Mouse (Mus musculus) liver, embryonic 13.5 days (tissue): ENCODE measurements around the gene Tor1b. TPM values are rescaled to one million over a fixed set of nuclear protein-coding genes. Genes with fewer than 3 reads are reported as not detected.

Source experiments
- ATAC-seq: fragments of 200-750 bp; cut with Nextera tagmentation; 2 replicates; pipeline ENCODE4 v1.8.0; 2017; ENCODE audit warnings: low read depth, mild to moderate bottlenecking, moderate number of reproducible peaks, moderate library complexity
- DNase-seq: peaks from one replicate; pipeline ENCODE4 v3.0.0; 2022
- H3K27ac ChIP-seq: fragments of 300-500 bp; sonication (generic); 2 replicates; pipeline ENCODE4 v1.5.1; 2015; ENCODE audit warnings: moderate library complexity, mild to moderate bottlenecking, inconsistent platforms
- H3K27me3 ChIP-seq: fragments of 300-500 bp; sonication (generic); 2 replicates; pipeline ENCODE4 v1.6.1; 2015; ENCODE audit warnings: mild to moderate bottlenecking, inconsistent platforms
- H3K36me3 ChIP-seq: fragments of 300-500 bp; sonication (generic); 2 replicates; pipeline ENCODE4 v1.6.1; 2015; ENCODE audit warnings: mild to moderate bottlenecking, inconsistent platforms
- H3K4me1 ChIP-seq: fragments of 300-500 bp; sonication (generic); replicated peaks from 2 replicates; pipeline ENCODE4 v1.6.1; 2015; ENCODE audit warnings: inconsistent platforms
- H3K4me2 ChIP-seq: fragments of 300-500 bp; sonication (generic); 2 replicates; pipeline ENCODE4 v1.6.1; 2015; ENCODE audit warnings: inconsistent platforms, mild to moderate bottlenecking, moderate library complexity
- H3K4me3 ChIP-seq: fragments of 300-500 bp; sonication (generic); replicated peaks from 2 replicates; pipeline ENCODE4 v1.5.1; 2015; ENCODE audit warnings: mild to moderate bottlenecking, inconsistent platforms
- H3K9ac ChIP-seq: fragments of 300-500 bp; sonication (generic); 2 replicates; pipeline ENCODE4 v1.6.1; 2015; ENCODE audit warnings: mild to moderate bottlenecking, inconsistent platforms
- H3K9me3 ChIP-seq: fragments of 300-500 bp; sonication (generic); replicated peaks from 2 replicates; pipeline ENCODE4 v1.6.1; 2016; ENCODE audit warnings: inconsistent platforms
- WGBS: fragments of 180-500 bp; shearing (Covaris S2); methylation state at CpG from one replicate; pipeline ENCODE4 v1.1.7; 2015; ENCODE audit not compliant: insufficient replicate concordance; 5-methylcytosine and 5-hydroxymethylcytosine counted together
- polyA plus RNA-seq: library from polyadenylated mRNA; unstranded; fragments of >200 nt; fragmentation: Nextera tagmentation; extraction: Ambion mirVana; gene quantifications from 2 replicates; pipeline ENCODE4 v1.2.1, GENCODE M21; 2015

Tor1b gene
- polyA plus RNA-seq, 1 experiment from 2014 or later = 17.1 TPM

GRCm38 (mm10) chr2:30959856-30960255 lies 7.1 kb downstream of the Tor1b start:
- H3K9ac ChIP-seq = peak overlapping the region; percentile 0; the same call in 1 of the 2 replicates
- H3K4me3 ChIP-seq = no peak overlapping the region
- no peaks in the 10 kb centered on the region for H3K27me3 ChIP-seq
- H3K36me3 ChIP-seq = peaks cover 100% of the 10 kb centered on the region
- H3K4me2 ChIP-seq = no peak overlapping the region
- DNase-seq (no peak), ATAC-seq (no peak)
- H3K9me3 ChIP-seq = no peaks in the 10 kb centered on the region
- H3K27ac ChIP-seq = peak overlapping the region; percentile 74
- 53% methylated on average over 5 of the region's 5 CpGs for WGBS
- peaks cover 60% of the 10 kb centered on the region for H3K4me1 ChIP-seq

- H3K9me3 ChIP-seq = no peaks in the 10 kb centered on the region
- ATAC-seq (no peak), DNase-seq (no peak)
- H3K4me1 ChIP-seq = peaks cover 64% of the 10 kb centered on the region
- WGBS = 76% methylated on average over 11 of the region's 11 CpGs
- no peak overlapping the region for H3K9ac ChIP-seq
- H3K27me3 ChIP-seq = no peaks in the 10 kb centered on the region
- H3K4me2 ChIP-seq = no peak overlapping the region
- no peak overlapping the region for H3K4me3 ChIP-seq
- H3K27ac ChIP-seq = peak overlapping the region; percentile 43; the same call in 1 of the 2 replicates
- H3K36me3 ChIP-seq = peaks cover 86% of the 10 kb centered on the region
Measured at GRCm38 (mm10) chr2:30962570-30963254, 10.0 kb downstream of the Tor1b start.

GRCm38 (mm10) chr2:30965627-30966026 lies 12.9 kb downstream of the Tor1b start:
- 83% methylated on average over 8 of the region's 8 CpGs for WGBS
- H3K36me3 ChIP-seq = peaks cover 57% of the 10 kb centered on the region

GRCm38 (mm10) chr2:30966826-30967225 lies 14.1 kb downstream of the Tor1b start:
- Histone ChIP-seq H3K4me2 (peak overlapping the region; percentile 77), H3K27ac (peak overlapping the region; percentile 85; the same call in 1 of the 2 replicates), H3K36me3 (peaks cover 48% of the 10 kb centered on the region), H3K9me3 (no peaks in the 10 kb centered on the region), H3K9ac (peak overlapping the region; percentile 96), H3K4me3 (peak overlapping the region; percentile 94), H3K4me1 (peaks cover 54% of the 10 kb centered on the region), H3K27me3 (no peaks in the 10 kb centered on the region)
- DNase-seq = no peak
- 8% methylated on average over 16 of the region's 16 CpGs for WGBS
- peak; percentile 38 for ATAC-seq

More at GRCm38 (mm10) chr2:30965627-30966026, 12.9 kb downstream of the Tor1b start:
- Histone ChIP-seq H3K27me3 (no peaks in the 10 kb centered on the region), H3K4me1 (peaks cover 57% of the 10 kb centered on the region), H3K4me2 (peak overlapping the region; percentile 77), H3K9ac (peak overlapping the region; percentile 96; the same call in 1 of the 2 replicates), H3K27ac (no peak overlapping the region), H3K4me3 (peak overlapping the region; percentile 94; the same call in 1 of the 2 replicates), H3K9me3 (no peaks in the 10 kb centered on the region)
- no peak for DNase-seq
- ATAC-seq = no peak

- 3% methylated on average over 59 of the region's 59 CpGs for WGBS
- H3K4me1 ChIP-seq = peaks cover 46% of the 10 kb centered on the region
- no peaks in the 10 kb centered on the region for H3K27me3 ChIP-seq
- H3K4me3 ChIP-seq = peak within 1 kb of the TSS; percentile 94
- DNase-seq (peak; percentile 83), ATAC-seq (peak; percentile 91)
- no peaks in the 10 kb centered on the region for H3K9me3 ChIP-seq
- peak within 1 kb of the TSS; percentile 85 for H3K27ac ChIP-seq
- peaks cover 44% of the 10 kb centered on the region for H3K36me3 ChIP-seq
- peak within 1 kb of the TSS; percentile 77 for H3K4me2 ChIP-seq
- peak within 1 kb of the TSS; percentile 96 for H3K9ac ChIP-seq
Measured at GRCm38 (mm10) chr2:30967352-30968327, 14.9 kb downstream of the Tor1b start, which contains the start of gene Tor1a. TSS of gene Tor1a (minus strand) at chr2:30967933.

- peak within 1 kb of the TSS; percentile 82 for H3K9ac ChIP-seq
- H3K9me3 ChIP-seq = no peaks in the 10 kb centered on the region
- H3K4me2 ChIP-seq = peak within 1 kb of the TSS; percentile 93
- peak within 1 kb of the TSS; percentile 75 for H3K27ac ChIP-seq
- H3K27me3 ChIP-seq = no peaks in the 10 kb centered on the region
- ATAC-seq (peak; percentile 96), DNase-seq (peak; percentile 100)
- H3K4me1 ChIP-seq = peaks cover 48% of the 10 kb centered on the region
- WGBS = under 1% methylated on average over 66 of the region's 66 CpGs
- peak within 1 kb of the TSS; percentile 79 for H3K4me3 ChIP-seq
- peaks cover 28% of the 10 kb centered on the region for H3K36me3 ChIP-seq
Measured at GRCm38 (mm10) chr2:30981790-30982513, 29.2 kb downstream of the Tor1b start, which contains the start of the genes BC005624 and Usp20. TSS of gene BC005624 (minus strand) at chr2:30982201. TSS of gene Usp20 (plus strand) at chr2:30982279.

GRCm38 (mm10) chr2:30983024-30983423 lies 30.3 kb downstream of the Tor1b start:
- Histone ChIP-seq H3K4me1 (peaks cover 48% of the 10 kb centered on the region), H3K36me3 (peaks cover 19% of the 10 kb centered on the region), H3K4me3 (peak overlapping the region; percentile 79), H3K27ac (no peak overlapping the region), H3K9me3 (no peaks in the 10 kb centered on the region), H3K4me2 (peak overlapping the region; percentile 93), H3K27me3 (no peaks in the 10 kb centered on the region), H3K9ac (peak overlapping the region; percentile 82)
- DNase-seq (no peak), ATAC-seq (no peak)
- 58% methylated on average over 7 of the region's 7 CpGs for WGBS

- DNase-seq = peak; percentile 66
- no peaks in the 10 kb centered on the region for H3K9me3 ChIP-seq
- no peaks in the 10 kb centered on the region for H3K36me3 ChIP-seq
- H3K9ac ChIP-seq = 0 out of 2 replicates have a peak overlapping the region, but pooled peaks have one; percentile 1
- 0 out of 2 replicates have a peak overlapping the region, but pooled peaks have one; percentile 19 for H3K4me3 ChIP-seq
- peak overlapping the region; percentile 57 for H3K4me2 ChIP-seq
- peak overlapping the region; percentile 20; the same call in 1 of the 2 replicates for H3K27ac ChIP-seq
- WGBS = 27% methylated on average over 17 of the region's 17 CpGs
- H3K4me1 ChIP-seq = peaks cover 45% of the 10 kb centered on the region
- H3K27me3 ChIP-seq = no peaks in the 10 kb centered on the region
- no peak for ATAC-seq
Measured at GRCm38 (mm10) chr2:30985111-30986020, 32.6 kb downstream of the Tor1b start.

- ATAC-seq (no peak), DNase-seq (no peak)
- H3K9me3 ChIP-seq = no peaks in the 10 kb centered on the region
- WGBS = 67% methylated on average over 9 of the region's 9 CpGs
- H3K36me3 ChIP-seq = no peaks in the 10 kb centered on the region
- H3K4me2 ChIP-seq = no peak overlapping the region
- H3K27ac ChIP-seq = no peak overlapping the region
- H3K9ac ChIP-seq = no peak overlapping the region
- H3K27me3 ChIP-seq = no peaks in the 10 kb centered on the region
- peaks cover 13% of the 10 kb centered on the region for H3K4me1 ChIP-seq
- no peak overlapping the region for H3K4me3 ChIP-seq
Measured at GRCm38 (mm10) chr2:30990221-30990620, 37.5 kb downstream of the Tor1b start.

GRCm38 (mm10) chr2:30994853-30995252 lies 42.1 kb downstream of the Tor1b start:
- H3K27ac ChIP-seq = no peak overlapping the region
- H3K4me2 ChIP-seq = no peak overlapping the region
- WGBS = 80% methylated on average over 4 of the region's 4 CpGs
- H3K4me1 ChIP-seq = no peaks in the 10 kb centered on the region
- no peak overlapping the region for H3K9ac ChIP-seq
- DNase-seq (no peak), ATAC-seq (no peak)
- no peak overlapping the region for H3K4me3 ChIP-seq
- H3K27me3 ChIP-seq = no peaks in the 10 kb centered on the region
- no peaks in the 10 kb centered on the region for H3K9me3 ChIP-seq
- H3K36me3 ChIP-seq = no peaks in the 10 kb centered on the region
